Comparison of ENCODE assay signal across 23 mouse cellular contexts in the genomic region with DNA sequence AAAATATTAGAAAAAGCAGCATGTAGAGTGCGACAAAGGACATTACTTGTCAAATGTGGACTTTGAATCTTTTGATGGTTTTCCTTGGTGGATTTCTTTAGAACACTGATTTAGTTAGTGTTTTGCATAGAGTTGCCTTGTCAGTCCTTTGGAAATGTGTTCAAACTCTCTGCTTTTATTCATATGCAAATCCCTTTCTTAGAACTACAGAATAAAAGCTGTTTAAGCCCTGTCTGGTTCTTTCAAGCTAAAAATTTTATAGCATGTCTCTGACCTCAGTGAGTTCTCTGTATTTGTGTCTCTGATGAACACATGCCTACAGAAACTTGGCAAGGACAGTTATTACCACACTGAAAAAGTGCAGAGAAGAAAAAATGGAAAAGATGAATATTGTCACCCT.
A peak's percentile ranks its signal among the peaks of the same experiment; 100 is the strongest.
DNase-seq lines count a peak whose midpoint lies in the region; ATAC-seq and TF ChIP-seq lines count a peak whose summit lies in the region.
"Had no signal": no experiment of that assay in that cellular context is flagged by ENCODE, and none has a peak within 500 bp of the region (broad histone marks: within the 10 kb centered on the region; RNA-seq: fewer than 3 reads in every experiment).

No protein-coding gene starts in this region.

- no peak for TF ChIP-seq CTCF in left cerebral cortex, adult 2 months (IDR thresholded peaks at IDR 0.05)

- H3K9ac ChIP-seq in midbrain, embryonic 11.5 days (ENCODE audit: low read length) = no peak overlapping the region
- H3K9ac ChIP-seq in midbrain, embryonic 15.5 days = no peak overlapping the region
- H3K9ac ChIP-seq in forebrain, embryonic 13.5 days = no peak overlapping the region
- no peak overlapping the region for H3K9ac ChIP-seq in midbrain, embryonic 14.5 days (replicated peaks; ENCODE audit: low read length)
- H3K9ac ChIP-seq: heart, embryonic 13.5 days; hindbrain, embryonic 14.5 days had no signal

- peak; percentile 68 for DNase-seq in midbrain, embryonic 11.5 days (ENCODE audit: low spot score, missing footprints)
- peak; percentile 25 for DNase-seq in R1 (ENCODE audit: low read depth, low spot score)
- DNase-seq in midbrain, embryonic 14.5 days = peak; percentile 27
- no peak for DNase-seq in left cerebral cortex, adult 2 months (ENCODE audit: extremely low spot score in 1 of 2, low spot score in 2 of 2)
- DNase-seq in cerebellum, adult 11 months = no peak
- DNase-seq in adrenal gland, postnatal 25 days = no peak
- DNase-seq: adrenal gland, postnatal 10 days; cerebellum, adult 9-11 months; gastrocnemius, postnatal 14 days; heart, adult 2 months; heart, postnatal 36 days; kidney, adult 2 months; lung, postnatal 4 days; right cerebral cortex, adult 18-20 months; right cerebral cortex, postnatal 4 days; thymus, postnatal 14 days had no signal

- H3K4me1 ChIP-seq in midbrain, embryonic 11.5 days (ENCODE audit: control insufficient read depth, insufficient read depth, low read length) = no peaks in the 10 kb centered on the region
- no peaks in the 10 kb centered on the region for H3K4me1 ChIP-seq in midbrain, embryonic 15.5 days
- H3K4me1 ChIP-seq in forebrain, embryonic 13.5 days = no peaks in the 10 kb centered on the region
- H3K4me1 ChIP-seq in midbrain, embryonic 14.5 days (ENCODE audit: control insufficient read depth, insufficient read depth, low read length) = no peaks in the 10 kb centered on the region
- H3K4me1 ChIP-seq: embryonic facial prominence, embryonic 10.5 days; heart, embryonic 13.5 days had no signal

- no peak overlapping the region for H3K4me2 ChIP-seq in midbrain, embryonic 11.5 days
- no peak overlapping the region for H3K4me2 ChIP-seq in midbrain, embryonic 15.5 days
- H3K4me2 ChIP-seq in forebrain, embryonic 13.5 days = no peak overlapping the region
- H3K4me2 ChIP-seq in midbrain, embryonic 14.5 days (ENCODE audit: low read length) = no peak overlapping the region
- H3K4me2 ChIP-seq: heart, embryonic 13.5 days; hindbrain, embryonic 14.5 days had no signal

- peak; percentile 54 for ATAC-seq in midbrain, embryonic 11.5 days (ENCODE audit: low FRiP score)
- ATAC-seq in midbrain, embryonic 15.5 days (replicated peaks) = no peak
- ATAC-seq in forebrain, embryonic 13.5 days = peak; percentile 60; the same call in 1 of the 2 replicates
- no peak for ATAC-seq in midbrain, embryonic 14.5 days (ENCODE audit: low FRiP score, low TSS enrichment)
- ATAC-seq: CD4-positive, CD25-positive, alpha-beta regulatory T cell, adult 4 months had no signal

- H3K36me3 ChIP-seq in midbrain, embryonic 11.5 days (ENCODE audit: control insufficient read depth, insufficient read depth, low read length) = no peaks in the 10 kb centered on the region
- no peaks in the 10 kb centered on the region for H3K36me3 ChIP-seq in midbrain, embryonic 15.5 days (replicated peaks)
- no peaks in the 10 kb centered on the region for H3K36me3 ChIP-seq in forebrain, embryonic 13.5 days (ENCODE audit: poor library complexity, severe bottlenecking)
- no peaks in the 10 kb centered on the region for H3K36me3 ChIP-seq in midbrain, embryonic 14.5 days (ENCODE audit: control insufficient read depth, insufficient read depth, low read length)
- H3K36me3 ChIP-seq: embryonic facial prominence, embryonic 10.5 days; heart, embryonic 13.5 days had no signal

- no peaks in the 10 kb centered on the region for H3K27me3 ChIP-seq in midbrain, embryonic 11.5 days (ENCODE audit: control insufficient read depth, insufficient read depth, low read length)
- no peaks in the 10 kb centered on the region for H3K27me3 ChIP-seq in midbrain, embryonic 15.5 days (replicated peaks)
- H3K27me3 ChIP-seq in forebrain, embryonic 13.5 days = no peaks in the 10 kb centered on the region
- H3K27me3 ChIP-seq in midbrain, embryonic 14.5 days (ENCODE audit: control insufficient read depth, insufficient read depth, low read length) = no peaks in the 10 kb centered on the region
- H3K27me3 ChIP-seq: heart, embryonic 13.5 days had no signal

- WGBS in midbrain, embryonic 11.5 days = 45% methylated on average over 1 of the region's 1 CpGs
- 18% methylated on average over 1 of the region's 1 CpGs for WGBS in midbrain, embryonic 15.5 days
- WGBS in forebrain, embryonic 13.5 days = 13% methylated on average over 1 of the region's 1 CpGs
- 15% methylated on average over 1 of the region's 1 CpGs for WGBS in midbrain, embryonic 14.5 days

- no peak overlapping the region for H3K27ac ChIP-seq in midbrain, embryonic 11.5 days (ENCODE audit: low read depth, low read length)
- no peak overlapping the region for H3K27ac ChIP-seq in midbrain, embryonic 15.5 days
- H3K27ac ChIP-seq in forebrain, embryonic 13.5 days = no peak overlapping the region; the same call in 1 of the 2 replicates
- H3K27ac ChIP-seq in midbrain, embryonic 14.5 days (replicated peaks; ENCODE audit: low read depth, low read length) = no peak overlapping the region
- H3K27ac ChIP-seq in left cerebral cortex, adult 2 months = no peak overlapping the region
- H3K27ac ChIP-seq: embryonic facial prominence, embryonic 10.5 days; heart, adult 2 months; heart, embryonic 13.5 days; hindbrain, embryonic 14.5 days; kidney, postnatal 0 days had no signal

- H3K9me3 ChIP-seq in midbrain, embryonic 11.5 days (ENCODE audit: control insufficient read depth, low read length) = no peaks in the 10 kb centered on the region
- no peaks in the 10 kb centered on the region for H3K9me3 ChIP-seq in midbrain, embryonic 15.5 days
- no peaks in the 10 kb centered on the region for H3K9me3 ChIP-seq in forebrain, embryonic 13.5 days (replicated peaks)
- no peaks in the 10 kb centered on the region for H3K9me3 ChIP-seq in midbrain, embryonic 14.5 days (ENCODE audit: control insufficient read depth, low read length)
- H3K9me3 ChIP-seq: embryonic facial prominence, embryonic 10.5 days; heart, embryonic 13.5 days had no signal

- intact Hi-C loops in left cerebral cortex, adult 2 months (cut with DNase I) = no loop called here

- no peak overlapping the region for H3K4me3 ChIP-seq in midbrain, embryonic 11.5 days (ENCODE audit: low read depth, low read length)
- H3K4me3 ChIP-seq in midbrain, embryonic 15.5 days = no peak overlapping the region
- no peak overlapping the region for H3K4me3 ChIP-seq in forebrain, embryonic 13.5 days
- H3K4me3 ChIP-seq in midbrain, embryonic 14.5 days (replicated peaks; ENCODE audit: low read depth, low read length) = no peak overlapping the region
- no peak overlapping the region for H3K4me3 ChIP-seq in left cerebral cortex, adult 2 months
- H3K4me3 ChIP-seq: embryonic facial prominence, embryonic 10.5 days; heart, adult 2 months; heart, embryonic 13.5 days had no signal

Comparison
In these comparisons a context has a peak if more than half of its experiments do, and no peak if none do; other contexts are left out.
1. ATAC-seq: peak in midbrain, embryonic 11.5 days (single experiment) and forebrain, embryonic 13.5 days (single experiment); none in midbrain, embryonic 15.5 days (single experiment) and midbrain, embryonic 14.5 days (single experiment).
2. DNase-seq: peak in midbrain, embryonic 11.5 days (single experiment), R1 (single experiment) and midbrain, embryonic 14.5 days (single experiment); none in left cerebral cortex, adult 2 months (0 of 2), cerebellum, adult 11 months (single experiment) and adrenal gland, postnatal 25 days (single experiment).